Mouse (Mus musculus) ES-E14 (cell line): Measurements from ENCODE around the gene Tcn2. TPM values are rescaled to one million over a fixed set of nuclear protein-coding genes. Genes with fewer than 3 reads are reported as not detected.
A peak's percentile ranks its signal among the peaks of the same experiment; 100 is the strongest.

Experiments used
- DNase-seq: peaks from one replicate; pipeline ENCODE4 v3.0.0-alpha.2; 2013; ENCODE audit warnings: low read depth, low spot score
- H3K27ac ChIP-seq: 2 replicates; pipeline ENCODE4 v1.5.1; 2012; ENCODE audit warnings: low read depth, mild to moderate bottlenecking, low read length, moderate library complexity, mixed read lengths; ENCODE audit not compliant: poor library complexity, insufficient read depth, severe bottlenecking
- H3K36me3 ChIP-seq: 2 replicates; pipeline ENCODE4 v1.6.1; 2012; ENCODE audit warnings: mild to moderate bottlenecking, low read length, moderate library complexity, mixed read lengths; ENCODE audit not compliant: control insufficient read depth, poor library complexity, insufficient read depth, severe bottlenecking
- H3K4me1 ChIP-seq, 2 experiments: fragments of 150-350 bp in 1 of 2; sonication (generic) in 1 of 2; 2 replicates each; pipeline ENCODE4 v1.6.1; 2012; ENCODE audit warnings: low read length in 2 of 2, mild to moderate bottlenecking in 1 of 2, mixed read lengths in 1 of 2; ENCODE audit not compliant: control insufficient read depth in 2 of 2, insufficient read depth in 2 of 2, poor library complexity in 1 of 2
- H3K4me3 ChIP-seq, 2 experiments: fragments of 150-350 bp in 1 of 2; sonication (generic) in 1 of 2; 2 replicates each; pipeline ENCODE4 v1.5.1; 2012; ENCODE audit warnings: low read length in 2 of 2, low read depth in 1 of 2, mild to moderate bottlenecking in 1 of 2, mixed read lengths in 1 of 2; ENCODE audit not compliant: insufficient read depth in 1 of 2, poor library complexity in 1 of 2, severe bottlenecking in 1 of 2
- H3K9ac ChIP-seq: 2 replicates; pipeline ENCODE4 v1.6.1; 2012; ENCODE audit warnings: low read depth, mild to moderate bottlenecking, low read length, mixed read lengths; ENCODE audit not compliant: poor library complexity, insufficient read depth, severe bottlenecking
- H3K9me3 ChIP-seq: fragments of 150-350 bp; sonication (generic); 2 replicates; pipeline ENCODE4 v1.6.1; 2012; ENCODE audit warnings: low read depth, mild to moderate bottlenecking, low read length; ENCODE audit not compliant: control insufficient read depth, insufficient read depth
- CHD2 ChIP-seq: IDR thresholded peaks from 2 replicates; pipeline ENCODE4 v1.6.1; 2014; ENCODE audit warnings: mild to moderate bottlenecking, low read depth, low read length, inconsistent platforms
- HCFC1 ChIP-seq: IDR thresholded peaks from 2 replicates; pipeline ENCODE4 v1.6.1; 2012; ENCODE audit warnings: low read length, inconsistent platforms, borderline replicate concordance; ENCODE audit not compliant: insufficient read depth
- MAFK ChIP-seq: IDR thresholded peaks from 2 replicates; pipeline ENCODE4 v1.6.1; 2014; ENCODE audit warnings: mild to moderate bottlenecking, low read depth, low read length, inconsistent platforms; ENCODE audit not compliant: insufficient read depth
- ZC3H11A ChIP-seq: IDR thresholded peaks from 2 replicates; pipeline ENCODE4 v1.6.1; 2012; ENCODE audit warnings: low read depth, mild to moderate bottlenecking, inconsistent platforms, low read length, borderline replicate concordance
- ZNF384 ChIP-seq: IDR thresholded peaks from 2 replicates; pipeline ENCODE4 v1.6.1; 2012; ENCODE audit warnings: low read depth, low read length, inconsistent platforms
- in situ Hi-C, 2 experiments: fragments of 600-800 bp; cut with MboI; formaldehyde crosslinking; loops; one replicate each; pipeline ENCODE4 v1.15.1; 2025; ENCODE audit warnings: low sequenced_read_pairs in 2 of 2, inconsistent platforms in 1 of 2; ENCODE audit not compliant: unreplicated experiment in 2 of 2
- total RNA-seq: library from RNA; depleted of rRNA; stranded (reverse); fragments of 300-350 nt; gene quantifications from 2 replicates; pipeline ENCODE4 v1.2.3, GENCODE M21; 2012; rRNA removed

Tcn2 gene
- total RNA-seq, 1 experiment = 32.4 TPM

DNA sequence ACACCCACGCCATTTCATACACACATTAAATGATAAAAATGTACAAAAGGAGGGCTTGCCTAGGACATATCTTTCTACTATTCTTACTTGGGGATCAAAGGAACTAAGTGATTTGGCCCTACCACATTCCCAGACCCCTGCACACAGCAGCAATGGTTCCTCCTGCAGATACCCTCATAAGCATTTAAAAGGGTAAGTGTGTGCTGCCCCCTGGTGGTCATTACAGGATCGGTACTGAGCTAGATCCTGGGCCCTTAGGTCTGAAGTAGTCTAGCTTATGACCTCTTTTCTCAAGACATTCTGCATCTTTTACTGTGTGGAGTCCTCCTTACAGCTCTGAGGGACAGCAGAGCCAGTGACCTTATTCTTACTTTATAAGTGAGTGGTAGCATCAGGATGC lies 52.1 kb downstream of the Tcn2 start:
- no peak for TF ChIP-seq HCFC1
- TF ChIP-seq ZC3H11A = peak; percentile 74
- no peak overlapping the region for H3K4me3 ChIP-seq
- H3K36me3 ChIP-seq = no peaks in the 10 kb centered on the region
- peak; percentile 86 for DNase-seq
- in situ Hi-C loops = no loop called here
- H3K9me3 ChIP-seq = no peaks in the 10 kb centered on the region
- H3K27ac ChIP-seq = no peak overlapping the region
- peaks cover 0 to 4% of the 10 kb centered on the region in 2 experiments; a peak in 1 of 4 replicates for H3K4me1 ChIP-seq
- H3K9ac ChIP-seq = no peak overlapping the region

DNA sequence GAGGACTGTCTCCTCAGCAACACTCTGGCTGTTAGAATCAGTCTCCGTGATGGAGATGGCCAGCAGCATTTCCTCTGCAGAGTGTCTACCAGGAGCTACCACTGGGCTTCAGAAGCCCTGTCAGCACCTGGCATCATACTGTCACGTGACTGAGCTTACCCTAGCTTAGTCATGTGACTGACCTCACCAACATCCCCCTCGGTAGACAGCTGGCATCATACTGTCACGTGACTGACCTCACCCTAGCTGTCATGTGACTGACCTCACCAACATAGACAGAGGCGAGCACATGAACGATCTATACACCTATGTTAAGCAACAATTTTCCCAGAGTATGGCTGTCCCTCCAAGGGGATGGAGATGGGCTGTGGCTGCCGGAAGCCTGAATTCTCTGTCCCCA lies 53.3 kb downstream of the Tcn2 start:
- H3K9ac ChIP-seq = no peak overlapping the region
- in situ Hi-C loops = no loop called here
- DNase-seq = no peak
- no peak overlapping the region for H3K4me3 ChIP-seq
- no peak overlapping the region; the same call in 1 of the 2 replicates for H3K27ac ChIP-seq
- peaks cover 0 to 4% of the 10 kb centered on the region in 2 experiments; a peak in 1 of 4 replicates for H3K4me1 ChIP-seq
- H3K9me3 ChIP-seq = no peaks in the 10 kb centered on the region
- TF ChIP-seq ZC3H11A (no peak), MAFK (no peak)
- no peaks in the 10 kb centered on the region for H3K36me3 ChIP-seq

DNA sequence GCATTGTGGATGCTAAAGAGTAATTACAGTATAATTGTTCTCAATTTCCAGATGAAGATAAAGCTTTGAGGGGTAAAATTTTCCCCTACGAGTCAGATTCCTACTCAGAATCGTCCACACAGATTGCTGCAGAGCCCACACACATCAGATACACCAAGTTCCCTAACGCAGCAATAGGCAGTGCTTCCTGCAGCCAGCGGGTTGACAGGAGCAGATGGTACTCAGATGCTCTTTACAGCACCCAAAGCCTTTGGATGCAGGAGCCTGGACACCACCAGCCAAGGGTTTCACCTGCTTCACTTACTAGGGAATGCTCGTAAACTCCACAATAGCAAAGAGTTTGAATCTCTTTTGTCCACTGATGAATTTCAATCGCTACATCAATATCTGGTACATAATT lies 55.5 kb downstream of the Tcn2 start:
- H3K4me3 ChIP-seq = no peak overlapping the region
- H3K9ac ChIP-seq = no peak overlapping the region
- peaks cover 0 to 4% of the 10 kb centered on the region in 2 experiments; a peak in 1 of 4 replicates for H3K4me1 ChIP-seq
- in situ Hi-C loops = no loop called here
- DNase-seq = no peak
- TF ChIP-seq MAFK = no peak
- TF ChIP-seq ZC3H11A = no peak
- TF ChIP-seq ZNF384 = no peak
- no peak for TF ChIP-seq CHD2
- TF ChIP-seq HCFC1 = no peak
- no peaks in the 10 kb centered on the region for H3K36me3 ChIP-seq
- no peaks in the 10 kb centered on the region for H3K9me3 ChIP-seq
- H3K27ac ChIP-seq = no peak overlapping the region

Other genes with a start within 250 kb of the Tcn2 start
- gene Osbp2, start 68.3 kb downstream of the Tcn2 start, total RNA-seq = 0.27 and 0.37 TPM in 2 replicates
- 0.21 and 0.22 TPM in 2 replicates for gene 4921536K21Rik, start 37.1 kb downstream of the Tcn2 start, total RNA-seq
- 1.3 and 1.4 TPM in 2 replicates for gene Dusp18, start 36.9 kb downstream of the Tcn2 start, total RNA-seq
- gene Slc35e4, start 17.5 kb downstream of the Tcn2 start, total RNA-seq = 13.9 and 18.2 TPM in 2 replicates
- 128 and 143 TPM in 2 replicates for gene Pes1, start 31.8 kb upstream of the Tcn2 start, total RNA-seq
- gene 4930556J24Rik, start 44.6 kb upstream of the Tcn2 start, total RNA-seq = 0.76 and 1.3 TPM in 2 replicates
- gene Gal3st1, start 51.5 kb upstream of the Tcn2 start, total RNA-seq = 4.0 and 4.9 TPM in 2 replicates
- 0.94 and 2.3 TPM in 2 replicates for gene Sec14l4, start 99.3 kb upstream of the Tcn2 start, total RNA-seq
- 0.22 and 0.26 TPM in 2 replicates for gene Sec14l3, start 132.7 kb upstream of the Tcn2 start, total RNA-seq
- 12.7 and 20.5 TPM in 2 replicates for gene Mtfp1, start 163.3 kb upstream of the Tcn2 start, total RNA-seq
- gene Sec14l2, start 191.3 kb upstream of the Tcn2 start, total RNA-seq = 7.9 and 9.0 TPM in 2 replicates
- 19.5 and 28.8 TPM in 2 replicates for gene Rnf215, start 203.0 kb upstream of the Tcn2 start, total RNA-seq
- 4.3 and 5.8 TPM in 2 replicates for gene Ccdc157, start 228.1 kb upstream of the Tcn2 start, total RNA-seq
- 49.1 and 57.4 TPM in 2 replicates for gene Sf3a1, start 228.2 kb upstream of the Tcn2 start, total RNA-seq